Mouse (Mus musculus) heart, adult 18-20 months (tissue): ENCODE measurements around the gene Stc2. TPM values are rescaled to one million over a fixed set of nuclear protein-coding genes. Genes with fewer than 3 reads are reported as not detected.

Source experiments
- DNase-seq, 2 experiments: peaks; one replicate each; pipeline ENCODE4 v3.0.0; 2021 to 2022; ENCODE audit warnings: mixed read lengths in 1 of 2
- total RNA-seq, 2 experiments: library from RNA; stranded (reverse); gene quantifications; 2 replicates each; pipeline ENCODE4 v1.2.3; 2021

Stc2 gene
- total RNA-seq, 2 experiments from 2014 or later, result 11.4 to 14.5 TPM

DNA sequence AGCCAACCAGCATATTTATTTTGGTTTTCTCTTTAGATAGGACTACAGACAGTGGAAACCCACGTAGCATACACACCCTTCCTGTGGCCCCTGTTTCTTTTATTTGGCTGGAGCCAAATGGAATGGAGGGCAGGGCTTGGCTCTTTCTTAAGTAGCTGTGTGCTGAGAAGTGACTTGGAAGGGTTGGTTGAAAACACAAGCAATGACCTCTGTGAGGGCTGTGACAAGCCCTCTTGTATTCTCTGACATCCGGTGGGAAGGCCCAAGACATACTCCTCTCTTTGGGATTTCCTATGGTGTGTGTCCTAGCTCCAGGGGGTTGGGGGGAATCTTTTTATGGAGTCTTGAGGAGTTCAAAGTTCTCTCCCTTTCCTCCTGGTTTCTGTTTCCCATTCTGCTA, 3.5 kb downstream of the Stc2 start:
- no peak for DNase-seq

DNA sequence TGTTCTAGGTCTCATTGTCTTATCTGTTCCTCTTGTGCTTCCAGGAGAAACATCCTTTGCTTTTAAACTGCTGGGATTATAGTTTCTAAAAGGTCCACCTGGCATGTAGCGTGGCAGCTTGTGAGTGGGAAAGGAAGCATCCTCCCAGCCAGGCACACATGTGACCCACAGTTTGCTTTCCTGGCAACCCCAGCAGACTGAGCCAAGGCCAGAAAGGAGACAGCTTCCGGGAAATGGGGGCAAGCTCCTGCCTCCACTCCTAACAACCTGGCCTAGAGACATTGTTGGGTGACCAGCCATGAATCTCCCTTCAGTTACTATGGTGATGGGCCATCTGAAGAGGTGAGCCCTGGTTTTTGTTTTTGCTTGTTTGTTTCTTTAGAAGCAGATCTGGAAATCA, 3.9 kb downstream of the Stc2 start:
- no peak for DNase-seq

DNA sequence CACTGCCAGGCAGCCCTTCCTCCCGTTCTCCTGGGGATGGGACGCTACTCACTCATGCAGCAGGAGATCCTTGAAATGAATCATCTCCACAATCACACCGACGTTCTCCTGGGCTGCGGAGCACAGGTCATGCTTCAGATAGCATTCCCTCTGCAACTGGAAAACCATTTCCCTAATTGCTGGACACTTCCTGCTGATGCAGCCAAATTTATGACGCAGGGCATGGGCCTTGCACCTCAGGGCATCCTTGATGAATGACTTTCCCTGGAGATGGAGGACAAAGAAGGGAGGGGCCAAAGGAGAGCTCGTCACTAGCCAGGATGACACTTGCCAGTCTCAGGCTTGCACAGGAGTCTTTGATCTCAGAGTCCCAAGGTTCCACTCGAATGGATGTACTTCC, 4.6 kb downstream of the Stc2 start:
- DNase-seq, result no peak

DNA sequence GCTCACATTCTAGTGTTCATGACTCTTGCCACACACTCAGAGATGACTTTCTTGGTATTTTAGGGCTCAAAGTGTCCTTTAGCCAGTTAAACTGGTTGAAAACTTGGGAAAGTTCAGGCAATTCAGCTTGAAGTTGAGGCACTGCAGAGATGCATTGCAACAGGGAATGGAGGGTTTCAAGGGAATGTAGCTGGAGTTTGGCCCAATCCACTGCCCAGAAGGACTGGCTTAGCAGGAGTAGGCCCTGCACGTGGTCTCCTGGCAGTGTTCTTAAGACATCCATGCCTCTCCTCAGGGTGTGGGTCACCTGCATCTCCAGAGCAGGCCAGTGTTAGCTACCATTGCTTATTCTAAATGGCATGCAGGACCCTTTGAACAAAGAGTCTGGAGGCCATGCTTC, 7.0 kb downstream of the Stc2 start:
- DNase-seq, result no peak

DNA sequence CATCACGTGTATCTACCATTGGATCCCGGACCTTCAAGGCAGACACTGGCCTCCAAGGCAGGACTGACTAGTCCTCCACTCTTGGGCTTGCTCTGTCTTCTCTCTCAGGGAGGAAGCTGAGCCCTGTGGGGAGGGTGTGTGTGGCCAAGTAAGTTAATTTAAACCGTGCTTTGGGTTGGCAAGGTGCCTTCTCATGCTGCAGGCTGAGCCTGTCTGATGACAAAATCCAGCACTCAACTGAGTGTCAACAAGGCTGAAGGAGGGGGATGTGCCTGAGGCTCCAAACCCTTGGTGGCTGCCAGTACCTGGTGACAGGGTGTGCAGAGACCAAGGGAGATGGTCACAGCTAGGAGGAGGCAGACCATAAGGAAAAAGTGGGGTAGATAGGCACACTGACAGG, 7.5 kb downstream of the Stc2 start:
- peak; percentile 73 to 82 for DNase-seq

DNA sequence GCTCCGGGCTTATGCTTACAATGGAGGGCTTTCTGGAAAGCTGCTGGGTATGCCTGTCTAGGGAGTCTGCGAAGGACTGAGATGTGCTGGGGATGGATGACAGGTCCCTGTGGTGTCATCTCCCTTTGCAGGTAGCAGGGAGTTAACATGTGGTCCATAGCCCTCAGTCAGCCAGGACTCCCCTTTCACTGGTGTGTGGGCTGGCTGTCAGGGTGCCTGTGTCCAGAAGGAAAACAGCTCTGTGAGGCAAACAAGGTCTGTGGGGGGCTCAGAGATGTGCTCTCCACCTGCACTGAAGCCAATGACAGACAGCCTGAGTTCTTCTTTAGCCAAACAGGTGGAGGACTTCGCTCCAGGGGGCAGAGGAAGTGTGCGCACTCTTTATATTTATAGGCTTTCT, 8.8 kb downstream of the Stc2 start:
- DNase-seq, result no peak

DNA sequence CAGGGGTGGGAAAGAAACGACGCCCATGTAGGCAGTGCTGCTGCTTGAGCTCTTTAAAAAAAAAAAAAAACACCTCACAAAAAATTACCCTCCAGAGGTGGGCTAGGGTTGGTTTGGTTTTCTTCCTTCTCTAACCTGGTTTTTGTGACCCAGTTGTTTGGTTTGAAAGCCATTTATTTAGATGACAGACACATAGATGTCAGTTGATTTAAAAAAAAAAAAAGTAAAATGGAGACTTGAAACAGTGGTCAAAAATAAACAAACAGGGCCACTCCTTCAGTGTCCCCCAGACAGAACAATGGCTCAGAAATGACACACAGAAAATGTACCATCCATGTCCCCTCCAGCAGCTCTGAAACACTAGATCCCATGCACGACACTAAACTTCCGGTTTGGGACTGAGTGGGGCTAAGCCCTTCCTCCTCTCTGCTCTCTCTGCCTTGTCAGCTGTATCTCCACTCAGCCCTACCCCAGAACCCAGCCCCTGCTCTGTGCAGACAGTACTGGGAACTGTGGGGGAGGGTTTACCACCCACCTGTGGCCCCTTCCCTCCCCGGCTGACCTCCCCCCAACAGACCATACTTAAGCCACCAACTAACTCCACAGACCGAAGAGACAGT, 10.5 kb downstream of the Stc2 start:
- peak in 1 of 2 experiments; percentile 1 for DNase-seq

DNA sequence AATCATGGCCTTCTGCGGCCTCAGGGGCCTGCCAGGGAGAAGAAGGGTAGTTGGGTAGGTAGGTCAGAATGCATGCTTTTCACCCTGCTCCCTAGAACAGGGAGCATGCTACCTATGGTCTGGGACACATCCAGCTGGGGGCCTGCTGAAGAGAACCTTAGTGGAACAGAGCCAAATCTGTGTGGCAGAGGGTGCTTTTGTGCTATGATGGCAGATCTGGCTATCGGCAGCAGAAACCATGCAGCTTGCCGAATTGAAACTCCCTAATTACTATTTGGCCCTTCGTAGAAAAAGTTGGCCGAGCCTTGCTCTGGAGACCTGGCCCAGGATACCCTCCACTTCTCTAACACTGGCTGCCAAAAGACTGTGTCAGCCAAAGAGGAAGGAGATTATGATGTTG, 11.4 kb downstream of the Stc2 start:
- no peak for DNase-seq

DNA sequence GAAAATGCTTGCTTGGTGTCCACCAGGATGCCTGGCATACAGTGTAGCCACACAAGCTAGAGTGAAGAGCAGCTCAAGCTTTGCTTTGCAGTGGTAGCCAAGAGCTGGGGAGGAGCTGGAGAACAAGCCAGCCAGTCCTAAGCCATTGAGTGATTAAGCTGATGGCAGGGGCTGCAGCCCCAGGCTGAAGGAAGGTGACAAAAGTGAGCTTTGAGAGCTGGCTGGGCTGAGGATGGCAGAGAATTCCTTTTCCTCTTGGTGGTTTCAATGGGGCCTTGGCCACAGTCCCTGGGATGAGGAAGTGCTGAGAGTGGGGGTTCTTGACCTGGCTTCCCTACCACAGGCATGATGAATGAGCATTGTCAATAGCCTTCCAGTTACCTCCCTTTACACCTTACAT, 13.0 kb downstream of the Stc2 start:
- no peak for DNase-seq

DNA sequence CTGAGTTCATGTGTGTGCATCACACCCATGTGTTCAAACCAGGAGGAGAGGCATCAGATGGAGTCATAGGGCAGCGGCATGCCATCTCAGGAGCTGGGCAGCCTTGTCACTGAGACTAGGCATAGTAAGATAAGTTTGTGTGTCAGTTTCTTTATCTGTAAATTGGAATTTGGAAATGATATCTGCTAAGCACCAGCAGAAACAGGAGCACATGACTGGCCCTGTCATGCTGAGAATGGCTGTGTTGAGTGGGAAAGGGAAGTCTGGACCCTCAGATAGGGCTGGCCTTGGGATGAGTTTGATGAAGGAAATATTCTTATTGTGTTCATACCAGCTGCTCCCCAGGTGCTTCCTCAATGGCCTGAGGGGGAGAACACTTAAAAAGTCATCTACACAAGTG, 14.1 kb downstream of the Stc2 start:
- DNase-seq, result no peak

DNA sequence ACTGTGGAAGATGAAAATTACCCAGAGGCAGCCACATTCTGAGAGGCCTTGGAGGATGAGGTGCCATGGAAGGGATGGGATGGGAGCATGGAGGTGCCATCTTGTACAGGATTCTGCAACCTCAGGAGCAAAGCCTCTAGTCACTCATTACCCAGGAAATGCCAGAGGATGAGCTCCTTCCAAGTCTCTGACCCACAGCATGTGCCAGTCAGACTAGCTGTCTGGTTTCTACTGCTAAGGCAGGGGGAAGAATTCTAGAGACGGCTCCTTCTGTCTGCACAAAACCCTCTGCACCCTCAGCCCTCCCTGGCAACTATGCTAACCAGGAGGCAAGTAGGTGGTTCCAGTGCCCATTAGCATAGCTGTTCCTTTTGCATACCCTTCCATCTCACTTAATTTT, 15.4 kb downstream of the Stc2 start:
- no peak for DNase-seq

Other genes with a start within 250 kb of the Stc2 start
- not detected for gene Gm17332, start 187.6 kb downstream of the Stc2 start, total RNA-seq